Mouse (Mus musculus): Measurements from ENCODE around the gene Cox17.

The Cox17 gene

GRCm38 (mm10) chr16:38348217-38348761 is 1.5 kb downstream of the Cox17 start:
- in situ Hi-C loops (cut with MboI, MseI) = loop anchor here (5.0 to 10.0 kb wide), 2 partner anchors 137 to 364 kb away; partner anchors contain the start of gene Arhgap31

GRCm38 (mm10) chr16:38349881-38350280 is 3.1 kb downstream of the Cox17 start:
- in situ Hi-C loops (cut with MboI, MseI) = loop anchor here (5.0 to 10.0 kb wide), 3 partner anchors 52 to 362 kb away; partner anchors contain the start of gene Arhgap31

- in situ Hi-C loops (cut with MboI, MseI) = loop anchor here (5.0 kb wide), 1 partner anchor 52 kb away; no protein-coding TSS in a partner anchor
These were observed 3.6 kb downstream of the Cox17 start for GRCm38 (mm10) chr16:38350361-38350855.

GRCm38 (mm10) chr16:38350939-38351338 is 4.1 kb downstream of the Cox17 start:
- in situ Hi-C loops (cut with MboI, MseI) = loop anchor here (5.0 kb wide), 1 partner anchor 51 kb away; no protein-coding TSS in a partner anchor

- in situ Hi-C loops (cut with MboI, MseI) = loop anchor here (5.0 kb wide), 1 partner anchor 50 kb away; no protein-coding TSS in a partner anchor
These were observed 5.2 kb downstream of the Cox17 start for GRCm38 (mm10) chr16:38352031-38352430.

- in situ Hi-C loops (cut with MboI, MseI) = loop anchor here (5.0 kb wide), 1 partner anchor 49 kb away; no protein-coding TSS in a partner anchor
These were observed 6.1 kb downstream of the Cox17 start for GRCm38 (mm10) chr16:38352851-38353250.

GRCm38 (mm10) chr16:38353642-38354041 is 6.9 kb downstream of the Cox17 start:
- in situ Hi-C loops (cut with MboI, MseI) = loop anchor here (5.0 kb wide), 1 partner anchor 49 kb away; no protein-coding TSS in a partner anchor

GRCm38 (mm10) chr16:38354185-38354913 is 7.6 kb downstream of the Cox17 start:
- in situ Hi-C loops (cut with MboI, MseI) = loop anchor here (5.0 kb wide), 1 partner anchor 48 kb away; no protein-coding TSS in a partner anchor

GRCm38 (mm10) chr16:38358256-38358812 is 11.5 kb downstream of the Cox17 start:
- in situ Hi-C loops (cut with MboI, MseI) = no loop called here

- in situ Hi-C loops (cut with MboI, MseI) = no loop called here
These were observed 12.4 kb downstream of the Cox17 start for GRCm38 (mm10) chr16:38359241-38359640.

GRCm38 (mm10) chr16:38359857-38360256 is 13.1 kb downstream of the Cox17 start:
- in situ Hi-C loops (cut with MboI, MseI) = no loop called here

- in situ Hi-C loops (cut with MboI, MseI) = no loop called here
These were observed 13.5 kb downstream of the Cox17 start for GRCm38 (mm10) chr16:38360317-38360716.

GRCm38 (mm10) chr16:38361933-38362332 is 15.1 kb downstream of the Cox17 start, which contains the start of gene Popdc2:
TSS of gene Popdc2 (plus strand) at chr16:38362209.
- in situ Hi-C loops (cut with MboI, MseI) = no loop called here

- in situ Hi-C loops (cut with MboI, MseI) = no loop called here
These were observed 15.9 kb downstream of the Cox17 start for GRCm38 (mm10) chr16:38362493-38363255.

- in situ Hi-C loops (cut with MboI, MseI) = no loop called here
These were observed 16.4 kb downstream of the Cox17 start for GRCm38 (mm10) chr16:38363256-38363595.

- in situ Hi-C loops (cut with MboI, MseI) = no loop called here
These were observed 16.9 kb downstream of the Cox17 start for GRCm38 (mm10) chr16:38363657-38364056.

- in situ Hi-C loops (cut with MboI, MseI) = no loop called here
These were observed 18.6 kb downstream of the Cox17 start for GRCm38 (mm10) chr16:38365390-38365789.

GRCm38 (mm10) chr16:38366231-38366630 is 19.4 kb downstream of the Cox17 start:
- in situ Hi-C loops (cut with MboI, MseI) = no loop called here

GRCm38 (mm10) chr16:38368336-38368735 is 21.5 kb downstream of the Cox17 start:
- in situ Hi-C loops (cut with MboI, MseI) = no loop called here

- in situ Hi-C loops (cut with MboI, MseI) = no loop called here
These were observed 22.2 kb downstream of the Cox17 start for GRCm38 (mm10) chr16:38369000-38369399.

GRCm38 (mm10) chr16:38369431-38369830 is 22.6 kb downstream of the Cox17 start:
- in situ Hi-C loops (cut with MboI, MseI) = no loop called here

Data from regulatory T cell (primary cell).